Mouse (Mus musculus) c-Kit-positive CD71-positive TER-119-negative erythroid progenitor cells, embryonic 14.5 days (primary cell): Measurements from ENCODE around the gene Cpn1.
"Not testable (repeated sequence)": the region's sequence is repeated elsewhere in the genome, so short reads cannot be mapped to it uniquely, and the experiment has no call there.

Experiments used
- DNase-seq: peaks from one replicate; pipeline ENCODE4 v3.0.0-alpha.2; 2013; ENCODE audit warnings: low read depth

Cpn1 gene

GRCm38 (mm10) chr19:43981992-43982391 is 4.4 kb downstream of the Cpn1 start:
- no peak for DNase-seq

GRCm38 (mm10) chr19:43980711-43981110 is 5.6 kb downstream of the Cpn1 start:
- no peak for DNase-seq

GRCm38 (mm10) chr19:43977799-43978198 is 8.6 kb downstream of the Cpn1 start:
- no peak for DNase-seq

- no peak for DNase-seq
These were observed 9.7 kb downstream of the Cpn1 start for GRCm38 (mm10) chr19:43976661-43977060.

- DNase-seq = no peak
These were observed 12.1 kb downstream of the Cpn1 start for GRCm38 (mm10) chr19:43974221-43974620.

- no peak for DNase-seq
These were observed 12.6 kb downstream of the Cpn1 start for GRCm38 (mm10) chr19:43973711-43974110.

GRCm38 (mm10) chr19:43972129-43972528 is 14.2 kb downstream of the Cpn1 start:
- no peak for DNase-seq

- DNase-seq = no peak
These were observed 17.8 kb downstream of the Cpn1 start for GRCm38 (mm10) chr19:43968436-43969026.

- DNase-seq = no peak
These were observed 19.9 kb downstream of the Cpn1 start for GRCm38 (mm10) chr19:43966481-43966880.

- no peak for DNase-seq
These were observed 20.8 kb downstream of the Cpn1 start for GRCm38 (mm10) chr19:43965496-43966085.

GRCm38 (mm10) chr19:43962795-43963194 is 23.6 kb downstream of the Cpn1 start:
- DNase-seq = no peak

- peak; percentile 27 for DNase-seq
These were observed 25.2 kb downstream of the Cpn1 start for GRCm38 (mm10) chr19:43961185-43961584.

- no peak for DNase-seq
These were observed 26.3 kb downstream of the Cpn1 start for GRCm38 (mm10) chr19:43960014-43960413.

- peak; percentile 40 for DNase-seq
These were observed 27.2 kb downstream of the Cpn1 start for GRCm38 (mm10) chr19:43959162-43959561.

- DNase-seq = no peak
These were observed 28.5 kb downstream of the Cpn1 start for GRCm38 (mm10) chr19:43957881-43958280.

- DNase-seq = no peak
These were observed 29.0 kb downstream of the Cpn1 start for GRCm38 (mm10) chr19:43957402-43957801.

GRCm38 (mm10) chr19:43955266-43955665 is 31.1 kb downstream of the Cpn1 start:
- DNase-seq = no peak

- no peak for DNase-seq
These were observed 31.5 kb downstream of the Cpn1 start for GRCm38 (mm10) chr19:43954864-43955263.

GRCm38 (mm10) chr19:43952936-43953335 is 33.4 kb downstream of the Cpn1 start:
- not testable (repeated sequence) for DNase-seq

- DNase-seq = no peak
These were observed 37.1 kb downstream of the Cpn1 start for GRCm38 (mm10) chr19:43949111-43949810.

GRCm38 (mm10) chr19:43944566-43944965 is 41.8 kb downstream of the Cpn1 start:
- DNase-seq = no peak

GRCm38 (mm10) chr19:43943076-43943475 is 43.3 kb downstream of the Cpn1 start:
- DNase-seq = no peak
